Mouse (Mus musculus): Measurements from ENCODE around the gene Dzip1. TPM values are rescaled to one million over a fixed set of nuclear protein-coding genes. Genes with fewer than 3 reads are reported as not detected.

Gene Dzip1
- polyA plus RNA-seq (2015; fragmentation: Nextera tagmentation; extraction: Ambion mirVana) = 88.3 and 103 TPM in 2 replicates

DNA sequence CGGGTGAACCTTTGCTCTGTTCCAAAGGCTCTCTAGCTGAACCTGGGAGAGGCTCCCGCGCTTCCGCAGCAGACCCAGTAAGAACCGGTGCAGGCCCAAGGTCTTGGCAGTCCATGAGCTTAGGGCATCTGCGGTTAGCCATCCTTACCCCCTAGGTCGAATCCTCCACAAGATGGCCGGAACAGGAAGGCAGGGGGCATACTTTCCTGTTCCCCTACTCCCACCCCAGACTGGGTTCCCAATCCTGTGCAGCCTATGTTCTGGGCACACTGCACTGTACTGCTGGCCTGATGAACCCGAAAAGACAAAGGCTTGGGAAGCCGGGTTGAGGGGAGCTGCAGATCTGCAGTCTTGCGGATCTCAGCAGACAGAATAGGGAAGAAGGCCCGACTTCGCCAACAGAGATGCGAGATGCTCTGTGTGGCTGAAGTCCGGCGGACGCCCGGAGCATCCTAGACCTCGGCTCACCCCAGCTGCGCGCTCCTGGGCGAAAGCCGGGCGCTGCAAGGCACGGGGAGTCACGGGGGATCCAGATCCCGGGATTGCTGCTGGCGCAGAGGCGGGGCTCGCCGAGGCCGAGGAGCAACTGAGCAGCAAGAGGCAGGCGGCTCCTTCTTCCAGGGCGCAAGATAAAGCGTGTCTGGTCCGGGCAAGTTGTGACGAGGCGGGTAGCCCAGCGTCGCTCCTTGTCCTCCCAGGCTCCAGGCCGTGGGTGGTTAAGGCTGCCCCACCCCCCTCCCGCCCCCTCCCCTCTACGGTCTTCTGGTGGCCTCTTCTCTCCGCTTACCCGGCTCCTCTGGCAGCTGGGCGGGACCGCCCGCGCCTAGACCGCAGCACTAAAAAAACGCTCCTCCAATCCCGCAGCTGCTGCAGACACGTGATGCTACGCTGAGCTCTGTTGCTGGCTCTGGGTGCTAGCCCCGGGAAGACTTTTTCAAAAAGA lies at the start of gene Dzip1:
TSS of gene Dzip1 (minus strand) at position 788 of the 943 bp plus-strand sequence.
- H3K4me3 ChIP-seq (ENCODE audit: low read depth, low read length) = peak within 1 kb of the TSS; percentile 86
- no peaks in the 10 kb centered on the region for H3K9me3 ChIP-seq (replicated peaks; ENCODE audit: control insufficient read depth, low read length, poor library complexity, severe bottlenecking)
- H3K4me1 ChIP-seq (ENCODE audit: control insufficient read depth, insufficient read depth, low read length) = peaks cover 44% of the 10 kb centered on the region
- H3K36me3 ChIP-seq (ENCODE audit: control insufficient read depth, insufficient read depth, low read length) = no peaks in the 10 kb centered on the region
- H3K9ac ChIP-seq (ENCODE audit: low read depth, low read length) = peak within 1 kb of the TSS; percentile 96
- peak within 1 kb of the TSS; percentile 97 for H3K4me2 ChIP-seq (ENCODE audit: low read length)
- WGBS = 0% methylated on average over 53 of the region's 55 CpGs
- ATAC-seq = peak; percentile 96
- H3K27ac ChIP-seq (ENCODE audit: low read length) = peak within 1 kb of the TSS; percentile 96
- H3K27me3 ChIP-seq (ENCODE audit: control insufficient read depth, insufficient read depth, low read depth, low read length) = no peaks in the 10 kb centered on the region

DNA sequence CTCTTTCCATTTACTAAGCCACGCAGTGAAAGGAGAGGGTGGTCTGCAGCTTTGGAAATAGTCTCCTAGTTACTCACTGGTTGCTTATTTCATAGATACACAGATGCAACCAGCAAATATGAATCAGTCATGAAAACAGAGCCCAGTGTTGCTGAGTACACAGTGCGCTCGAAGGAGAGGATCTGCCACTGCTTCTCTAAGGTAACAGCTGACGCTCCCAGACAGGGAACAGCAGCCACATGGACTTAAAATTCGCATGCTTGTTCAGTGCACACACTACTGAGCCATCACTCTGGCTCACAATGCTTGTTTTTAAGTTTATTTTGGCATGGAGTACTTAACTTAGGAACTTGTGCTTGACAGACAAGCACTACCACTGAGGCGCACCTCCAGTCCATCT lies 47.0 kb upstream of the Dzip1 start:
- no peak overlapping the region for H3K9ac ChIP-seq (ENCODE audit: low read depth, low read length)
- 91% methylated on average over 6 of the region's 6 CpGs for WGBS
- H3K27ac ChIP-seq (ENCODE audit: low read length) = no peak overlapping the region
- no peaks in the 10 kb centered on the region for H3K4me1 ChIP-seq (ENCODE audit: control insufficient read depth, insufficient read depth, low read length)
- no peak overlapping the region for H3K4me2 ChIP-seq (ENCODE audit: low read length)
- H3K36me3 ChIP-seq (ENCODE audit: control insufficient read depth, insufficient read depth, low read length) = peaks cover 17% of the 10 kb centered on the region; the same call in 1 of the 2 replicates
- H3K4me3 ChIP-seq (ENCODE audit: low read depth, low read length) = no peak overlapping the region
- H3K9me3 ChIP-seq (replicated peaks; ENCODE audit: control insufficient read depth, low read length, poor library complexity, severe bottlenecking) = no peaks in the 10 kb centered on the region
- no peak for ATAC-seq
- H3K27me3 ChIP-seq (ENCODE audit: control insufficient read depth, insufficient read depth, low read depth, low read length) = no peaks in the 10 kb centered on the region

DNA sequence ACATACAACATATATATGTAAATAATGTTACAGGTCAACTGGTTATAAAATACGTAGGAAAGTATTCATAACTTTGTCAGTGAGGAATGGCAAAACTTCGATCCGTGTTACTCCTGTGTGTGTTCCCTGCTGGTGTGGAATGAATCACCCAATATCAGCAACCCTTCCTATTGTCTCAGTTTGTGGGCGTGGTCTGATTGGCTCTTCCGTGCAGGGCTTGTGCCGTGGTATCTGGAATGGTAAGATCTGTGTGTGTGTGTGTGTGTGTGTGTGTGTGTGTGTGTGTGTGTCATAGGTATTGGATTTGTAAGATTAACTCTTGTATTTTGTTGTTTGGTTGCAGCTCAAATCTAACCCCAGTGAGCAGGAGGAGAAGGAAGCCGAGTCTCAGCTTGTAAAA lies 42.4 kb upstream of the Dzip1 start:
- Histone ChIP-seq H3K36me3 (ENCODE audit: control insufficient read depth, insufficient read depth, low read length) (peaks cover 6% of the 10 kb centered on the region; the same call in 1 of the 2 replicates), H3K4me2 (ENCODE audit: low read length) (no peak overlapping the region), H3K27ac (ENCODE audit: low read length) (no peak overlapping the region), H3K9me3 (replicated peaks; ENCODE audit: control insufficient read depth, low read length, poor library complexity, severe bottlenecking) (no peaks in the 10 kb centered on the region), H3K9ac (ENCODE audit: low read depth, low read length) (no peak overlapping the region), H3K4me3 (ENCODE audit: low read depth, low read length) (no peak overlapping the region), H3K4me1 (ENCODE audit: control insufficient read depth, insufficient read depth, low read length) (no peaks in the 10 kb centered on the region), H3K27me3 (ENCODE audit: control insufficient read depth, insufficient read depth, low read depth, low read length) (no peaks in the 10 kb centered on the region)
- 88% methylated on average over 7 of the region's 7 CpGs for WGBS
- ATAC-seq = no peak

DNA sequence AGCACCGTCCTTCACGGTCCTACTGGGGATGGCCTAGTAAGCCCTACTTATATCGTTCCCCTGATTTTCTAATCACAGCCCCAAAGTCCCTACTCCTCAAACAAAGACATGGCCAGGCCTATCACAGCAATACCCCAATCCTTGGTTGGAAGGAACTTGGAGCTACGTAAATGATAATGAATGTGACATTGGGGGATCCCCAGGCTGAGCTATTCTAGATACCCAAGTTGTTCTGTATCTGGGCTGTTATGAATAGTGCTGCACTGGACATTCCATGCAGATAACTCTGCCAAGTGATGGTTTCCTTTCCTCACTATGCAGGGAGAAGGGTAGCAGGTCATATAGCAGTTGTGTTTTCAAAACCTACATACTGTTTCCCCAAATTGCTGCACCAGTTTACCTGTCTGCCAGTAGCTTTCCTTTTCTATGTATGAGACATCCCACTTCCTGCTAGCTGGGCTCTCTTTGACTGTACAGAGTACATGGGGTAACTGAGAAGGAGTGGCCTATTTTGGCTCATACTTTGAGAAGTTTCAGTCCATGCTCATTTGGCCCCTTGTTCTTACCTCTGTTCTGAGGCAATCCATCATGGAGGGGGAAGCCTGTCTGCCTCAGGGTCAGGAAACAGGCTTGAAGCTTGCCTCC lies 40.2 kb upstream of the Dzip1 start:
- 93% methylated on average over 4 of the region's 4 CpGs for WGBS
- H3K27me3 ChIP-seq (ENCODE audit: control insufficient read depth, insufficient read depth, low read depth, low read length) = no peaks in the 10 kb centered on the region
- ATAC-seq = no peak

DNA sequence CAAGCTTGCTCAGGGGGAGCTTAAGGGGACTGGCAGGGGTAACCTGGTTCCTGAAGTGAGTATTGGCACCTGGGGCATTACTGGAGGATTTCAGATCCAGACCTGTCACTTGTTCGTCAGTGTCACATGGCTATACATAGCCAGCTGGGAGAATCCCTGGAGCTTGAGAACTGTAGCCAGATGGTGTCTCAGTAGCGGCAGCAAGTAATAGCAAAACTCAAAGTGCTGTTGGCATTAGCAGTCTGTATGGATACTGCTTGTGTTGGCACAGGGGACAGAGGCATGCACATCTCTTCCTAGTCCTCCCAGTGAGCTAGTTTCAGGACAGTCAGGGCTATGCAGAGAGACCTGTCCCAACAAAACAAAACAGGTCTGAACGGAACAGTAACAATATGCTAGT lies 32.8 kb upstream of the Dzip1 start:
- Histone ChIP-seq H3K27ac (ENCODE audit: low read length) (no peak overlapping the region), H3K4me2 (ENCODE audit: low read length) (no peak overlapping the region), H3K27me3 (ENCODE audit: control insufficient read depth, insufficient read depth, low read depth, low read length) (no peaks in the 10 kb centered on the region), H3K9me3 (replicated peaks; ENCODE audit: control insufficient read depth, low read length, poor library complexity, severe bottlenecking) (no peaks in the 10 kb centered on the region), H3K36me3 (ENCODE audit: control insufficient read depth, insufficient read depth, low read length) (peaks cover 20% of the 10 kb centered on the region), H3K9ac (ENCODE audit: low read depth, low read length) (no peak overlapping the region), H3K4me3 (ENCODE audit: low read depth, low read length) (no peak overlapping the region), H3K4me1 (ENCODE audit: control insufficient read depth, insufficient read depth, low read length) (no peaks in the 10 kb centered on the region)
- WGBS = 90% methylated on average over 3 of the region's 3 CpGs
- ATAC-seq = no peak

More for the DNA sequence above, 40.2 kb upstream of the Dzip1 start:
- H3K4me3 ChIP-seq (ENCODE audit: low read depth, low read length) = no peak overlapping the region
- H3K9me3 ChIP-seq (replicated peaks; ENCODE audit: control insufficient read depth, low read length, poor library complexity, severe bottlenecking) = no peaks in the 10 kb centered on the region
- H3K27ac ChIP-seq (ENCODE audit: low read length) = no peak overlapping the region
- H3K4me2 ChIP-seq (ENCODE audit: low read length) = no peak overlapping the region
- H3K4me1 ChIP-seq (ENCODE audit: control insufficient read depth, insufficient read depth, low read length) = no peaks in the 10 kb centered on the region
- H3K9ac ChIP-seq (ENCODE audit: low read depth, low read length) = no peak overlapping the region
- peaks cover 5% of the 10 kb centered on the region; the same call in 1 of the 2 replicates for H3K36me3 ChIP-seq (ENCODE audit: control insufficient read depth, insufficient read depth, low read length)

DNA sequence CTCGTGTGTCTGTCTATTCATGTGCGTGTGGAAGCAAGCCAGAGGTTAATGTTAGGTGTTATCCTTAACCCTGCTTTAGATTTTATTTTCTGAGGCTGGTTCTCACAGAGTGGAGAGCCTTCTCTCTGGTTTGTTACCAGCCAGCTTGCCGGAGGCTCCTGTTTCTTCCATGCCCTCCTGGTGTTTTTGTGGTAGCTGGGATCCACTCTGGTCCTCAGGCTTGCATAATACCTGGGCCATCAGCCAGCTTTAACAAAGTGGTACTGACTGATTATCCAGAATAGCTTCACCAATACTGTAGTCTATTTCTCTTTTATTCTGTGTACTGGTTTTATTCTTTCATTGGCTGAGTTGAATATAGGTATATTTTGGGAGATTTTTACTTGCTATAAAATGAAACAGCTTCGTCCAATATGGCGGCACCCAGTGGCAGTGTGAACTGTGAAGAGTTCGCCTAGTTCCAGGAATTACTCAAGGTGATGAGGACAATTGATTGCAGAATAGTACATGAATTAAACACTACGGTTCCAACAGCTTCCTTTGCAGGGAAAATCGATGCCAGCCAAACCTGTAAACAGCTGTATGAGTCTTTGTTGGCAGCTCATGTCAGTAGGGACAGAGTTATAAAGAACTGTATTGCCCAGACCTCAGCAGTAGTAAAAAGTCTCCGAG lies 26.8 kb upstream of the Dzip1 start:
- Histone ChIP-seq H3K4me1 (ENCODE audit: control insufficient read depth, insufficient read depth, low read length) (no peaks in the 10 kb centered on the region), H3K36me3 (ENCODE audit: control insufficient read depth, insufficient read depth, low read length) (0 out of 2 replicates have a peak, but pooled peaks cover 2% of the 10 kb centered on the region), H3K4me3 (ENCODE audit: low read depth, low read length) (no peak overlapping the region), H3K27ac (ENCODE audit: low read length) (no peak overlapping the region), H3K9me3 (replicated peaks; ENCODE audit: control insufficient read depth, low read length, poor library complexity, severe bottlenecking) (no peaks in the 10 kb centered on the region), H3K4me2 (ENCODE audit: low read length) (no peak overlapping the region), H3K9ac (ENCODE audit: low read depth, low read length) (no peak overlapping the region), H3K27me3 (ENCODE audit: control insufficient read depth, insufficient read depth, low read depth, low read length) (no peaks in the 10 kb centered on the region)
- no peak for ATAC-seq
- 94% methylated on average over 9 of the region's 9 CpGs for WGBS

DNA sequence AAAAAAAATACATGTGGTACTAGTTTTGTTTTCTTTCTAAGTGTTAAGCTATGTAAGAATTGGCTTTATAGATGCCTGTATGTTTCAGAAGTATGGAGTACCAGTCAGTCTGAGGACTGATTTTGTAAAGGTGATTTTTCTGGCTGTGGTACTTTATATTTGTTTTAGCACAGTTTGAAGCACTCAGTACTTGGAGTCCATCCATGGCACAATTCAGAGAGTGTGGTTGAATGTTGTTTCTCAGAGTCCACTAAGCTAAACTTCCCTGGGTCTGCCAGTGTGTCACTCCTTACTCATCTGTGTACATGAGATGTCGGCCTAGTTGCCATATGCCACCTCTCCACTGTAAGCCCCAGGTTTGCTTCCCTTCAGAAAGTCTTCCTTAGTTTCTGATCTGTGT lies 23.6 kb upstream of the Dzip1 start:
- Histone ChIP-seq H3K4me1 (ENCODE audit: control insufficient read depth, insufficient read depth, low read length) (no peaks in the 10 kb centered on the region), H3K27ac (ENCODE audit: low read length) (no peak overlapping the region), H3K9me3 (replicated peaks; ENCODE audit: control insufficient read depth, low read length, poor library complexity, severe bottlenecking) (no peaks in the 10 kb centered on the region), H3K9ac (ENCODE audit: low read depth, low read length) (no peak overlapping the region), H3K4me2 (ENCODE audit: low read length) (no peak overlapping the region), H3K27me3 (ENCODE audit: control insufficient read depth, insufficient read depth, low read depth, low read length) (no peaks in the 10 kb centered on the region), H3K4me3 (ENCODE audit: low read depth, low read length) (no peak overlapping the region), H3K36me3 (ENCODE audit: control insufficient read depth, insufficient read depth, low read length) (no peaks in the 10 kb centered on the region)
- ATAC-seq = no peak
- 88% methylated on average over 1 of the region's 1 CpGs for WGBS

DNA sequence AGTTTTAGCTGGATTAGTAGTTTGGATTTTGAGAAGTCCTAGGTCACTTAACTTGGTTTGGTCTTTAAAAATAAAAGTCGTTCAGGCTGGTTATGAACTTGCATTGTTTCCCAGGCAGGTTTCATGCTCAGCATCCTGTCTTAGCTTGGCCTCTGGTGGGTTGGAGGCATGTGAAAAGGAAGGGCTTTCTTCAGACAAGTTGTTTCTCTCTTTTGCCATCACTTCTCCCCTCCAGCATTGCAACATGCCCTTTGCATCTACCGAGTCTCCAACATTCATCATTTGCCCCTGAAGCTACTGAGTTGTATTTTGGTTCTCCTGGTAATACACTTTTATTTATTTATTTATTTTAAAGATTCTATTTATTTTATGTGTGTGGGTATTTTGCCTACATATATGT lies 19.4 kb upstream of the Dzip1 start:
- H3K36me3 ChIP-seq (ENCODE audit: control insufficient read depth, insufficient read depth, low read length) = no peaks in the 10 kb centered on the region
- 90% methylated on average over 2 of the region's 2 CpGs for WGBS
- peaks cover 5% of the 10 kb centered on the region; the same call in 1 of the 2 replicates for H3K4me1 ChIP-seq (ENCODE audit: control insufficient read depth, insufficient read depth, low read length)
- no peak for ATAC-seq
- no peak overlapping the region for H3K4me2 ChIP-seq (ENCODE audit: low read length)
- no peaks in the 10 kb centered on the region for H3K9me3 ChIP-seq (replicated peaks; ENCODE audit: control insufficient read depth, low read length, poor library complexity, severe bottlenecking)
- H3K27me3 ChIP-seq (ENCODE audit: control insufficient read depth, insufficient read depth, low read depth, low read length) = no peaks in the 10 kb centered on the region
- H3K27ac ChIP-seq (ENCODE audit: low read length) = no peak overlapping the region
- no peak overlapping the region for H3K9ac ChIP-seq (ENCODE audit: low read depth, low read length)
- H3K4me3 ChIP-seq (ENCODE audit: low read depth, low read length) = no peak overlapping the region

Measured in midbrain, embryonic 16.5 days (tissue).